Mouse (Mus musculus) heart, adult 11 months (tissue): ENCODE measurements around the gene Syne2.
A peak's percentile ranks its signal among the peaks of the same experiment; 100 is the strongest.
"Not testable (repeated sequence)": the region's sequence is repeated elsewhere in the genome, so short reads cannot be mapped to it uniquely, and the experiment has no call there.

Experiments
- DNase-seq: peaks from one replicate; pipeline ENCODE4 v3.0.0; 2022

The Syne2 gene

DNA sequence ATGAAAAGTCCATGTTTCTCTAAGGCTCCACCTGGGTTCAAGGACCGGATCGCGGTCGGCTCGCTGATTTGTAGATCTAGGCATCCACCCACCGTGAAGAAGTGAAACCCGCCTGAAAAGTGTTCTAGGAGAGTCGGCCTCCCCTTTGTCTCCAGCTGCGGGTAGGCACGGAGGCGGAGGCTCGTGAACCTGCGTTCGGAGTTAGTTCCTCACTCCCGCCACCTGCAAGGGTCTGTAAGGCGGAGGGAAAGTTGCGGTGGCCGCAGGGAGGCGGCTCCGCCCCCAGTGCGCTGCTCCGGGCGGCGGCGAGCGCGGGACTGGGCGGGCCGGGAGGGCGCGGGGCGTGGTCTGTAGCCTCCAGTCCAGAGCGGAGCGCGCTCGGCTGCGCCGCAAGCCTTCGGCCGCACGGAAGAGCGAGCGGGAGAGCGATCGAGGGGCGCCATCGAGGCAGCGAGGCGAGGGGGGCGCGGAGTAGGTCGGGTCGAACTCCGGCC, at the start of gene Syne2:
Gene Syne2 (plus strand): TSS at position 176 of the 494 bp plus-strand sequence.
- DNase-seq: peak; percentile 99

DNA sequence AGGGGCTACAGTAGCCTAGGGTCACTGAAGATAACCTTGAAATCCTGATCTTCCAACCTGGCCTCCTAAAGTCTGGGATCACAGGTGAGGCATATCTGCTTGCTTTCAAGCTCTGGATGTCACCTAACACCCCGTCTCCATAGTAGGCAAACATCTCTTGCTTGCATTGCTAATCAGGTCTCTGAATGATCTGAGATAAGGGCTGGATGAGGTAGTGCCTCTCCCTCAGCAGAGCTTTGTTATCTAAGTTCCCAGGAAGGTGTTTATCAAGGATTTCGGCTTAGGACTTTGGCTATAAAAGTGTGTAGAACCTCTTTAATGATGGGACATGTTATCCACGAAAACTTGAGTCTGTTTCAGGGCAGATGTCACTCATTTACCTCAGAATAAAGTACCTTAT, 46.5 kb upstream of the Syne2 start:
- no peak for DNase-seq

DNA sequence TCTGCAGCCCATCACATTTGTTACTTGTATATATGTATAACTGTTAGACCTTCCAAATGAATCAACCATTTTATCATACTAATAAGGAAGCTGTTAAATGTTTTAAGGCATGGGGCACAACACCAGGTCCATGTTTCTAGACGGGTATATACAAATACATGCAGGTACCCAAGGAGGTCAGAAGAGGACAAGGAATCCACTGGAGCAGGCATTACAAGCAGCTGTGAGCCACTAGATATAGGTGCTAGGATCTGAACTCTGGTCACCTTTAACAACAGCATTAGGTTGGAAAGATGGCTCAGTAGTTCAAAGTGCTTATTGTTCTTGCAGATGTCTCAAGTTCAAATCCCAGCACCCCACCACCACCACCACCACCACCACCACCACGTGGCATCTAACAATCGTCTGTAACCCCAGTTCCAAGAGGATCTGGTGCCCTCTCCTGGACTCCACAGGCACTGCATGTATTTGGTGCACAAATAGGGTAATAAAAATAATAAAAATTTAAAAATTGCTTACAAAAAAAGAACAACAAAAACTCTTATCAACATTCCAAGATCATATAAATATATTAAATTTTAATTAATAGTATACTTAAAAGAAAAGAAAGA, 45.4 kb upstream of the Syne2 start:
- peak; percentile 92 for DNase-seq

DNA sequence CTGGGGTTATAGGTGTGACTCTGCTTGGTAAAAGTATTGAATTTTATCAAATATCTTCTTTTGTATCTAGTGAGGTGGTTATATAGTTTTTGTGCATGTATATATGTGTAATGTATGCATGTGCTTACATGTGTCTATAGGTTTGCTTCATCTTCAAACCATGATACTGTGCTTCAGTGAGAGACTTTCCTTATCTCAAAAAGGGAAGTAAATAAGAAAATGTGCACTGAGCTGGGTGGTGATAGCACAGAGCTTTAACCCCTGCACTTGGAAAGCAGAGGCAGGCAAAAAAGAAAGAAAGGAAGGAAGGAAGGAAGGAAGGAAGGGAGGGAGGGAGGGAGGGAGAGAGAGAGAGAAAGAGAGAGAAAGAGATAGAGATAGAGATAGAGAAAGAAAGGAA, 36.5 kb upstream of the Syne2 start:
- no peak for DNase-seq

DNA sequence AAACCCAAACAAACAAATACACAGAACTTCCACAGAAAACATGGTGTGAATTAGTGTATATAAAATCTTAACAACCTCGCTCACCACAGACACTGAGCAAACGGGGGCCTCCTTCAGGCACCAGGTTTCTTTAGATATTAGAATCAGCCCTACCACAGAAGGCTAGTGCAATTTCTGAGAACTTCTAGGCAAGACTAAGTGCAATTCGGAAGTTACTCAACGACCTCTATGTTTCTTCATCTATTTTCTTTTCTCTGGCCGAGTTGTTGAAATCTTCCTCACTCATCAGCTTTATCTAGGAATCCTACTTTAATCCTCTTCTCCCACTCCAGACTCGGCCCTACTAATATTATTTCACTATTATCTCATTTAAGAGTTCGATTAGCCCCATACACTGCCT, 35.9 kb upstream of the Syne2 start:
- no peak for DNase-seq

DNA sequence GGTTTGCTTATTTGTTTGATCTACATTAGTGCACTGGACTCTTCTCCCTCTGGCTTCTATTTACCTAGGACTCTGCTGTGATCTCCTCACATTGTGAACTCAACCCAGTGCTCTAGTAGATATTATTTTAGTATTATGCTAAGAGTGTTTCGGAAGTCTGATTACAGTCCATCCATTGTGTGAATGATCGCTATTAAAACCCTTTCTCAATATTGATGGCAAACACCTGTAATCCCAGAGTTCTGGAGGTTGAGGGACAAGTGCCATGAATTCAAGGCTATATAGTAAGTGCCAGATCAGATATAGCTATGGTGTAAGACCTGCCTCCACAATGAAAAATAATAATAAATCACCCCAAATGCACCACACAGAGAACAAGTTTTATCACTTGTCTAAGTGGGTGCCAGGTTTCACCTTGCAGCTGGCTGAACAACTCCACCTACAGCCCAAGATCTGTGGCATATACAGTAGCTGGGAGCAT, 33.6 kb upstream of the Syne2 start:
- no peak for DNase-seq

DNA sequence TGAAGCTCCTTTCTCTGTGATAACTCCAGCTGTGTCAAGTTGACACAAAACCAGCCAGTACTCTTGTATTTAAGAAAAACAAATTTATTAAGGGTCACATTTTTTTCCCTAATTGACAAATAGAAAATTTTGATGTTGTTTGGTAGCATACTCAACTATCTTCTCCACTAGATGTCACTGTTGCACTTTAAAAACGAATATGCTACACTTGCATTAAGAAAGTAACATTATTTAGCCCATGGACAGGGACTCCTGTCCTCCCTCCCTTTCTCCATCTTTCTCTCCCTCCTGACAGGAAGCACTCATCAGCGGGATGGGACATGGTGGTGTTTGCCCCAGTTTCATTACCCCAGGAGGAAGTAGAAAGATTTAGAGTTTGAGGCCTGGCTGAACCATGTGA, 31.3 kb upstream of the Syne2 start:
- DNase-seq: not testable (repeated sequence)

DNA sequence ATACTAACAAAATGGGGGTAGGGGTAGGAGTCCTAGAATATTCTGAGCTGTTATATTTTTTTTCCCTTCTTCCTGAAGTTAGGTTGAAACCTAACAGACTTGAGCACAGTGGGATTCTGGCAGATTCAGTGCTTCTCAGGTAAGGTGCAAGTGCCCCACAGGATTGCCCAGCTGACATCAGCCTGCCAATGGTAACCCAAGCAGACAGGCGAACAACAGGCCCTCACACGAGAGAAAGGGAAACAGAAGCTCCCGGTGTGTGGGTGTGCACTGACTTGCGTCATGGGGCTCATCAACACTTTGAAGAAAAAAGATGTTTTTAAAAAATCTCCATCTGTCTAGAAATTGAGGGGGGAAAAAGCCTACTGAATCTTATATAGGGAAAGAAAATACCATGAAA, 28.5 kb upstream of the Syne2 start:
- no peak for DNase-seq

DNA sequence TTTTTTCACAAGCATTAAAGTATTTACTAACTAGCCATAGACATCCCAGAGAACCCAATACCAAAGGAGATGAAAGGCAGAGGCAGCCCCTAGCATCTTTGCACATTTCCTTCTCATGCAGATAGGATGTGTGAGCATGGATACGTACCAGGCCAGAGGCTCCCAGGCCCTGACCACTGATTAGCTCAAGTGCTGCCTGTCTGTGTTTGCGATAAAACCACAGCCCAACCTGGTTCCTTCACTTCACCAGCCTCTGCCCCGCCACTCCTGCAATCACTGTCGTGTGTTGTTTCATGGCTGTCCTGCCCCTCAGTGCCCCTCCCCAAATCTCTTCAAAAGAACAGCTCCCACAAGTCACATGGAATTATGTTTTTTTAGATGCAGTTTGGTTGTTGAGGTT, 23.4 kb upstream of the Syne2 start:
- DNase-seq: no peak

DNA sequence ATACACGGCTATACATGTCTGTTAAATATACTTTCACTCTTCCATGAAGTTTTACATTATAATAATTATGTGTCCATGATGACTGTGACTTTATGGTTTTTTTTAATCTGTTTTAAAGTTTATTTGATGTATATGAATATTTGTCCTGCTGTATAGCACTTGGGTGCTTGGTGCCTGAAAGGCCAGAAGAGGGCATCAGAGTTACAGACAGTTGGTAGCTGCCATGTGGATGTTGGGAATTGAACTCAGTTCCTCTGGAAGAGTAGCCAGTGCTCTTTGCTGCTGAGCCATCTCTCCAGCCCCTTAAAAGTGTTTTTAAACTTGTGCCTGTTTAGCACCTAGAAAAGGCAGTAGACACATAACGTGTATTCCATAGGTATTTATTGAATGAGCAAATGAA, 21.4 kb upstream of the Syne2 start:
- DNase-seq: no peak

DNA sequence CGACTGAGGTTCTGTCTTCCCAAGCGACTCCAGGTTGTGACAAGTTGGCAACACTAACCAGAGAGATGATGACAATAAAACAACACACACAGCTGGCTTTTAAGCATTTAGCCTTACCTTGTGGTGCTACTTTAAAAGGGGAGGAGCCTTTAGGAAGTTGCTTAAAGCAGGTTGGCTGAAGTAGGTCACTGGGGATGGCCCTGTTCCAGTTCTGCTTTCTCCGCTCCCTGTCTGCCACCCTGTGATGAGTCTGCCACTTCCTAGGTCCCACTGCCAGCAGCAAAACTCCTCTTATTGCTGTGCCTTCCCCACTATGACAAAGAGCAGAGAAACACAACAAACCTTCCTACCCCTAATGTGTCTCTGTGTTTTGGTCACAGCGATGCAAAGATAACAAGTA, 11.7 kb upstream of the Syne2 start:
- DNase-seq: no peak

DNA sequence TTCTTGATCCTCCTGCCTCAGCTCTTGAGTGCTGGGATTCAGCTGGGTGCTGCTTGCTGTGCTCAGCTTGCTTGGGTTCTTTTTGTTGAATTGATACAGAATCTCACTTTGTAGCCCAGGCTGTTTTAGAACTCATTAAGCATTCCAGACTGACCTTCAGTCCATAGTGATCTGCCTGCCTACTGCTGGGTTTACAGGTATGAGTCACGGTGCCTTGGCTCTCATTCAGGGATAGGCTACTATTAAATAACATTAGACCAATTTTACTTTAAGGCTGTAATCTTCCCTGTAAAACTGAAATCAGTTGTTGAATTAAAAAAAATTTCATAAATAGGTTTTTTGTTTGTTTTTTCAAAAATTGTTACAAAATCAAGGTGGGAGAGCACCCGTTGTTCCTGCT, 4.2 kb upstream of the Syne2 start:
- DNase-seq: no peak

DNA sequence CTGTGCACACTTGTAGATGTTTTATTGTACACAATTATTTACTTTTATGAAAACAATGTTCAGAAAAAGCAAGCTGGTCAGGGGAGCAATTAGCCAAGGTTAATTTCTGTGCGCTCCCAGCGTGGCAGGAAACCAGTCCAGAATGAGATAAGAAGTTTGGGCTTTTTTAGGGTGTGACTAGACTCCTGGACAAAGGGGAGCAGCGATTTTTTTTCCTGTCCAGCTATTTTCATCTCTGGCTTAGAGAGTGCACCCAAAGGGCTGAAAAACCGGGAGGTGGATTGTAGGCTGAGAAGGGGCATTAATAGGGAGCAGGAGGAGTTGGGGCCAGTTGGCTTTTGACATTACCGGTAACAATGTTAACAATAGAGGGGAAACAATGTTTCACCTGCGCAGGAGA, 3.4 kb upstream of the Syne2 start:
- peak; percentile 96 for DNase-seq

DNA sequence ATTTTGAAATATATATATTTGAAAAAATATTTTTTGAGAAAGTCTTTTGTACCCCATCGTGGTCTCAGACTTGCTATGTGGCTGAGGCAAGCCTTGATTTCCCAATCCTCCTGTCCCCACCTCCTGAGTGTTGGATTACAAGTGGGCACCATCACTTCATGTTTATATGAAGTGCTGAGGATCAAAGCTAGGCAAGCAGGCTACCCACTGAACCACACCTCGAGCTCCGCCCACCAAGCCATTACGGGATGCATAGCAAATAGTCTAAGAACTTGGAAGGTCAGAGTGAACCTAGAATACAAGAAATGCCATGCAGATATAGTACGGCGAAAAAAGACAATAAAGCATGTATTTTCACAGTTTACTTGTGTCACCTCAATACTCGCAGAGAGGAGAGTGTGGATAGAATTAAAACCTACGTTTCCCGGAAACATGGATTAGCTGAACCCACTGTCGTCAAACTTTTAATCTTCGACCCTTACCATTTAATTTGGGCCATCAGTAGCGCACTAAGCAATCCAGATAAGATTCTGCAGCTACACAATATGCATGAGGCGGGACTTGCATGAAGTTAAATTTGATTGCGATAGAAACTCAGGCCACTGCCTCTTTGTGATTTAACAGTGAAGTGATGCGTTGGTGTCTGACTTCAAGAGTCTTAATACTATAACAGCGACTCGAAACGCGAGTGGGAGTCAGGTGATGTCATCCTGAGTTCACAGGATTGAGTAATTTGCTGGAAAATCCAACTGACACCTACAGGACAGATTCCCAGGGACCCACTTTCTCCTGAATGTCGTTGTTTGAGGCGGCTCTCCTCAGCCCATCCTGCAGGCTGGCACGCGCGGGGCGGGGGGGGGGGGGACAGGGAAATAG, 715 bp upstream of the Syne2 start:
- DNase-seq: no peak

DNA sequence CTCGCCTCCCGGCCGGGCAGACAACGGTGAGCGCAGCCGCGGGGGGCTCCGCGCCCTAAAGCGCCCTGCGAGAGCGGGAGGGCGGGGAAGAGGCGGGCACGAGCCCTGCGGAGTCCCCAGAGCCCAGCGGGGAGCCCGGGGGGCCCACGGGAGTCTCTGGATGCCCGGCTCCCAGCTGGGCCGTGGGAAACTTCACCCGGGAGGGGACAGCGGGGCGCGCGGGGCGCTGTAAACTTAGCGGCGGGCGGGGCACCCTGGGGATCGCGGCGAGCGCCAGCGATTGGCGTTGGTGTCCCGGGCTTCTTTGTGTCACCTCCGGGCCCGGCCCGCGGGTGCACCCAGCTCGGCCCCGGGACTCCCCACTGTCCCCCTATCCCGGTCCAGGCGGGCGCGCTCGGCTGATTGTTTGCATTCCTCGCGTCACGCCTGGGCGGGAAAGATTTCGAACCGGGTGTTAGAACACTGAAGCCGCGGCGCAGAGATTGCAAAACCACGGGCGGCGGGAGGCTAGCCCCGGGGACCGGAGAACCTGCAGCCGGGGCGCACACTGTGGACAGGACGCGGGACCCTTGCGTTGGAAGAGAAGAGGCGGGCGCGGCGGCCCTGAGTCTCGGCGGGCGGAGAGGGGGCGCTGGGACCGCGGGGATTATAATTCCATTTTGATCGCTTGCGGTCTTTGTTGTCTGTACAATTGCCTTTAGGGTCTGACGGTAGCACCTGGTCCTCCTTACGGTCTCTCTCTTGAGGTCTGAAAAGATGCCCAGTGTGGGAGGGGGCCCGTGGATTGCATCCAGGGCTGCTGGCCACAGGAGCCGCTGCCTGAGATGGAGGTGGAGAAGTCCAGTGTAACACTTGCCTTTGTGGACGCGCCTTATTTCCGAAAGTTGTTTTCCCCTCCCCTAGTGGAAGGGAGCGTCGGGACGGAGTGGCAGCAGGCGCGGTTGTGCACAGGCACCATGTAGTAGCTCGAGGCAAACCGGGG, 810 bp downstream of the Syne2 start:
- peak; percentile 98 for DNase-seq

DNA sequence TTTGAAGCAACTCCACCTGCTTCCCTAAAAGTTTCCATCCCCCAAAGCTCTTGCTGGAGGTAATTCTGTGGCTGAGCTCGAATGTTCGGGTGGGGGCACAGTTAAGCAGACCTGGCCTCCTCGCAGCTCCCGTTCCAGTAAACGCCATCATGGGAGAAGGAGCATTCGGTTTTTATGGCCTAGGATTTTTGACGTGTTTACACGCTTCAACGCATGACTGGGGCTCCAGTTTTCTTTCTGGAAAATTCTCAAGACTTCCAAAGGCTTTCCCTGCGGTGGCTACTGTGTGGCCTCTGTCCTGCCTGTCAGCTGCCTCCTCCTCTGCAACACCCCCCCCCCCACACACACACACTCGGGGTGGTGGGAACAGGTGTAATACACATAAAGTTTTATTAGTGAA, 1.5 kb downstream of the Syne2 start:
- no peak for DNase-seq

DNA sequence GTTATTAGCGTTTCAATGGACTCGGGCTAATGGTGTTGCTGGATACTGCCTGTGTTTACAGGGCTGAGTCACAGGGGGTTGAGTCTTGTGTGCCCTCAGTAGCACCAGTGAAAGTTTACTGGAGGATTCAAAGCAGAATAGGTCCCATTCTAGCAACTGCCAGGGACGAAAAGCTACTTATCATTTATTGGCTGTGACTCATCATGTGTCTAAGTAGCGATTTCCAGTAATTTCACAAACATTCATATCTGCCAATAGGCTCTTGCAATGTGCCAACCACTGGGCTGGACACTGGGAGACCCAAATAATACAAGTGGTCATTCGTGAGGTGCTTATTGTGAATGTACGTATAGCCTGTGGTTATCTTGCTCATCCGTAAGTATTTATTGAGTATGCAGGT, 2.3 kb downstream of the Syne2 start:
- no peak for DNase-seq

DNA sequence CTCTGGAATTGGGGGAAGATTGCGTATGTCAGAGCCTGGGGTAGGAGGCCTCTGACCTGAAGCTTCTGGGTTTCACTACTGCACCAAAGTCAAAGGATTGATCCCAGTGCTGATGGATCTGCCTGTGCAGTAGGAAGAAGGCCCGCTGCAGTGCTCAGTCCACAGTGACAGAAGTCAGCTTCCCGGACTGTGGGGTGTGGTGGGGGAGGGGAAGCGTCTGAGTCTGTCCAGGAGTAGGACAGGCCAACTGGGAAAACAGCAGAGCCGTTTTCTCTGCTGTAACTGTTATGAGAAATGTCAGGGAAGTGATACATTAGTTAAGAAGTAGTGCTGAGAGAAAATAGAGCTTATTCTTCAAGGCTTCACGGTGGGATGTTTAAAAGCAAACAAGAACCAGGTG, 4.2 kb downstream of the Syne2 start:
- DNase-seq: no peak

DNA sequence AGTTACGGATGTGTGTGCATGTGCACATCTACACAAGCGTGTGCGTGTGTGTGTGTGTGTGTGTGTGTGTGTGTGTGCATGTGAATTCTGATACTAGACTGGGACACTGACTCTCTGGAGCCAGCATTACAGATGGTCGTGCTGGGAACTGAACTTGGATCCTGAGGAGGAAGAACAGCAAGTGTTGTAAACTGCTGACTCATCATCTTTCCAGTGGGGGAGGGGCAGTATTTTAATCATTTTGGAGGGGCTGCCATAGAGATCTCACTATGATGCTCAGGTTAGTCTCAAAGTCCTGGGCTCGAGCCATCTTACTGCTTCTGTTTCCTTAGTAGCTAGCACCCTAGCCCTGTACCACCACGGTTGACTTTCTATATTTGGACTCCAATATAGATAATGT, 5.5 kb downstream of the Syne2 start:
- DNase-seq: no peak

DNA sequence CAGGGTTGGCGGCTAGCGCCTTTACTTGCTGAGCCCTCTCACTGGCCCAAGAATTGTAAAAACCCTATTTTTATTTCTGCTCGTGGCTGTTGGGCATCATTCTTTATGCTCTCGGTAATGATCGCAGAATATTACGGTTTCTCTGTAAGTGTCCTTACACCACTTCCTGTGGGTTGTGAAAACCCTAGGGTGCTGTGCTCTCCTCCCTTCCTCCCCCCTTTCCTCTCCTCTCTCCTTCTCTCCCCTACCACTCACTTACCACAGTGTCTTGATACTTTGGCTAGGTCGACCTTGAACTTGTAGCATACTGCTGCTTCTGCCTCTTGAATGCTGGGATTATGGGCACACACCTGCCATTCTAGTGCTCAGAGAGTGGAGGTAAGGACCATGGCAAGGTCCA, 7.5 kb downstream of the Syne2 start:
- DNase-seq: no peak

DNA sequence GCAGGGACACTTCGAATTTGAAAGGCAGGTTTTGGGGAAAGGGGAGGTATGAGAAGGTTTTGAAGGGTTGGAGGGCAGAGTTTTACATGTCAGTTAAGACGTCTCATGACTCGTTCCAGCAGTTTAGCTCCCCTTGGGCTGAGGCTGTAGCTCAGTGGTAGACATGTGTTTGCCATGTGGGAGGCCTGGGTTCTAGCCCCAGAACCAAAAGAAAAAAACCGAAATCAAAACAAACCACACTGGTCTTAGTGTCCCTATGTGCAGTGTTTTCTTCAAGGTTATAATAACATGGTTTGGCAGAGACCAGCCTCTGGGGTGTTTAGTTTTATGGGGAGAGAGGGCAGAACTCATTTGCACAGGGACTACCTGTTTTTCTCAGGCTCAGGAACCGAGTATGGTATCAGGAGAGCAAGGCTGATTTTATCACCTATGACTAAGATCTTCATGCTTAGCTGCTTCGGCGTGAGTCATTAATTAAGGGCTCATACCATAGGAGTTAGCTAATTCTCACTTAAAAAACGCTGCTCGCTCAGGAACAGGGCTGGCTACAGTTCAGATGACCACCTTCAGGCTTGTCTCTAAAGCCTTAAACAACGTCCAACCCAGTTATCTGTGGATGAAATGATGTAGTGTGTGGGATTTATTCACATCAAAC, 8.9 kb downstream of the Syne2 start:
- DNase-seq: no peak

DNA sequence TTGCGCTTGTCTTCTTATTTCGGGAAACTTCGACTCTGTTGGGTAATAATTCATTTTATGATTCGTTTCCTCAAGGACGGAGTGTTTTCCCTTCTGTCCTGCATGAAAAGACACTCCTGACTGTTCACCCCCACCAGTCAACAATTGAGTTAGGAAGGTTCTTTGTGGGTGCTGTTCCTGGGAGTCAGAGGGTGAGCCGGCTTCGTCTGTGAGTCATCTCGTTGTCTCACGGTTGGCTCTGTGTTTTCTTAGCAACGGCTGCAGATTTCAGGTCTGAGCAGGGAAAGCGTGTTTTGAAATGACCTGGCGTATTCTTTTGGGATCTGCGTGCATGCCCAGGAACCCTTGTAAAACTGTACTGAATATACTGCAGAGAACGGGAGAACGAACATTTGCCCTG, 9.8 kb downstream of the Syne2 start:
- no peak for DNase-seq

DNA sequence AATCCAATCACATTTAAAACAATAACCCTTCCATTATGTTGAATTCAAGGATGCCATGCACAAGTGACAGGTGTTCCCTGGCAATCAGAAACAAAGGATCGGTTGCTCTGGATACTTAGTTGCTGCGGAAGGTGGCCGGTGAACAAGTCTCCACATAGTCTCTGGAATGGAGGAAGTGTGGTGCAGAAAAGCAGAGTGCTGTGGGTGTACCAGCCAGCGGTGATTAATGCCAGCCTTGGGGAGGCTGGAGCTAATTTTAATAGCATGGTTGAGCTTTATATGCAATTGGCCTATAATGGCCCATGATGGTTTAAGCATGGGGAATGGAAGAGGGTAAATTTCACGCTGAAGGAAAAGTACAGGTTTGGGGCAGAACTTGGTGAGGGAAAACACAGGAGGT, 11.7 kb downstream of the Syne2 start:
- DNase-seq: no peak
